Mouse (Mus musculus) midbrain, embryonic 10.5 days (tissue): ENCODE data around the gene Megf6. TPM values are rescaled to one million over a fixed set of nuclear protein-coding genes. Genes with fewer than 3 reads are reported as not detected.

ENCODE experiments used
- DNase-seq: peaks from one replicate; pipeline ENCODE4 v3.0.0-alpha.2; 2017; ENCODE audit warnings: low spot score
- H3K27ac ChIP-seq: fragments of 300-500 bp; sonication (generic); replicated peaks from 2 replicates; pipeline ENCODE4 v1.5.1; 2016; ENCODE audit warnings: mild to moderate bottlenecking
- H3K27me3 ChIP-seq: fragments of 300-500 bp; sonication (generic); 2 replicates; pipeline ENCODE4 v1.6.1; 2016; ENCODE audit warnings: low read depth, mild to moderate bottlenecking; ENCODE audit not compliant: poor library complexity, severe bottlenecking
- H3K36me3 ChIP-seq: fragments of 300-500 bp; sonication (generic); 2 replicates; pipeline ENCODE4 v1.6.1; 2016; ENCODE audit warnings: mild to moderate bottlenecking, moderate library complexity
- H3K4me1 ChIP-seq: fragments of 300-500 bp; sonication (generic); 2 replicates; pipeline ENCODE4 v1.6.1; 2016
- H3K4me3 ChIP-seq: fragments of 300-500 bp; sonication (generic); 2 replicates; pipeline ENCODE4 v1.5.1; 2016; ENCODE audit warnings: mild to moderate bottlenecking, moderate library complexity
- H3K9me3 ChIP-seq: fragments of 300-500 bp; sonication (generic); replicated peaks from 2 replicates; pipeline ENCODE4 v1.6.1; 2016; ENCODE audit warnings: mild to moderate bottlenecking
- WGBS: fragments of 180-500 bp; shearing (Covaris S2); methylation state at CpG from one replicate; pipeline ENCODE4 v1.1.7; 2016; 5-methylcytosine and 5-hydroxymethylcytosine counted together
- polyA plus RNA-seq: library from polyadenylated mRNA; unstranded; fragments of >200 nt; fragmentation: Nextera tagmentation; extraction: Ambion mirVana; gene quantifications from 2 replicates; pipeline ENCODE4 v1.2.1, GENCODE M21; 2016

The Megf6 gene
- polyA plus RNA-seq, 1 experiment from 2014 or later = 21.6 TPM

DNA sequence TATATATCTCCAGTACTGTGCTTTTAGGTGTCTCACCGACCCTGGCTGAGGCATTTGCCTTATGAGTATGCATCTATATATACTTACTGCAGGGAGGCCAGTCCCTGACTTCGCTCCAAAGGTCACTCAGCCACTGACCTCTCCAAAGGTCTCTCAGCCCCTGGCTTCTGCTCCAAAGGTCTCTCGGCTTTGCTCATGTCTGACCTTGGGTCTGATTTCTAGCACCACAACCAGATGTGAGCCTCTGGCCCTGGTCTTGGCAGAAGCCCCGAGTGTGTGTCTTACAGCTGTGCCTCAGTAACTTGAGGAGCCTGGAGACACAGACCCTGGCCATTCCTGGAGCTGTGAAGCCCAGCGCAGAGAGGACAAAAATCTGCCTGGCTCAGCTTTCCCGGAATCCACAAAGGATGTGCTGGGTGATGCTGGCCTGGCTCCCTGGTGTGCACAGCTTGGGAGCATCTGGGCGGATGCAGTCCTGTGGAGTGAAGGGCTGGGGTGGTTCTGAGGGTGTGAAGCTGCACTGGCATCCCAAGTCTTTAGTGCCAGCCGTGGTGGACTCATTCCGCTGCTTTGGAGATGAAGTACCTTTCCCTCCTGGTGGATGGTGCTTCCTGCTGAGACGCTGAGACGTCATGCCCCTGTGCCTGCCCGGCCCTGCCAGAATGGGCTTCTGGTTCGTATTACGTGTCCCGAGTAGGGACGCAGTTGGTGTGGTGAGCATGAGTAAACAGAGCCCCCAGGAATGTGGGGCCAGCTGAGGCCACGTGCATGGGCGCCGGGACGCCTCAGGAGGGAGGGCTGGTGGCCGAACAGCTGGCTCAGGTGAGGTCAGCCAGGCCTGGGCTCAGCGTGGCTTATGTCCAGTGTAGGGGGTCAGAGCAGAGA is 76.9 kb downstream of the Megf6 start:
- 0 out of 2 replicates have a peak overlapping the region, but pooled peaks have one; percentile 51 for H3K4me3 ChIP-seq
- H3K36me3 ChIP-seq = no peaks in the 10 kb centered on the region
- 39% methylated on average over 22 of the region's 22 CpGs for WGBS
- peak overlapping the region; percentile 64; the same call in 1 of the 2 replicates for H3K27ac ChIP-seq
- no peak for DNase-seq
- H3K27me3 ChIP-seq = peaks cover 21% of the 10 kb centered on the region; the same call in 1 of the 2 replicates
- H3K4me1 ChIP-seq = peaks cover 41% of the 10 kb centered on the region
- H3K9me3 ChIP-seq = no peaks in the 10 kb centered on the region

DNA sequence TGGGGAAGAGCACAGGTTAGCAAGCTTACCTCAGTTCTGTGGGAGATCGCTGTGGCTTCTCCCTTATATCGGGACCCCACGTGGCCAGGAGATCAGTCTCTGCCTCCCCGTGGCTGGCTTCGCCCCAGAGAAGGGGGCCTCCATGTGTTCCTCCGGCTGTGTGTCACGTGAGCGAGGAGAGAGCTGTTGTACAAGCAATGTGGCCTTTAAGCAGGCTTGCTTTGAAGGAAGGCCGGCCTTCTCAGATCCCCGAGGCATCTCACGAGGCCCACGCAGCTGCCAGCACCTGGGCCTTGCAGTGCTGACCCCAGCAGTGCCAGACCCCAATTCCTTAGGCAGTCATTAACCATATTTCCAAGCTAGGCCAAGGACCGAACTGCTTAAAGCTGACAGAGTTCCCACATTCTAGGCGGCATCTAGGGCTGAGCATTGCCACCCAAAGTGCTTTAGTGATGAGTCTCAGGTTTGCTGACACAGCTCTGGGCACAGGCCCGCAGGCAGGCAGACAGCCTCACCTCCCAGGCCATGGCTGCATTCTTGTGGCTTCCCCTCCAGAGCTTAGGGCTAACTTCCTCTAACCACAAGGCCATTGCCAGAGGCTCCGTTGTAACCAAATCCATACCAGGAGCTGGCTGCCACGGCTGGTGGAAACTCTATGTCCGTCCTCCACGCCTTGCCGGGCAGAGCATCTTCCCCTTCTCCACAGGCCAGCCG is 77.7 kb downstream of the Megf6 start:
- H3K4me3 ChIP-seq = no peak overlapping the region
- WGBS = 75% methylated on average over 21 of the region's 21 CpGs
- no peak for DNase-seq
- H3K36me3 ChIP-seq = no peaks in the 10 kb centered on the region
- peaks cover 21% of the 10 kb centered on the region; the same call in 1 of the 2 replicates for H3K27me3 ChIP-seq
- no peaks in the 10 kb centered on the region for H3K9me3 ChIP-seq
- peak overlapping the region; percentile 52; the same call in 1 of the 2 replicates for H3K27ac ChIP-seq
- peaks cover 41% of the 10 kb centered on the region for H3K4me1 ChIP-seq

DNA sequence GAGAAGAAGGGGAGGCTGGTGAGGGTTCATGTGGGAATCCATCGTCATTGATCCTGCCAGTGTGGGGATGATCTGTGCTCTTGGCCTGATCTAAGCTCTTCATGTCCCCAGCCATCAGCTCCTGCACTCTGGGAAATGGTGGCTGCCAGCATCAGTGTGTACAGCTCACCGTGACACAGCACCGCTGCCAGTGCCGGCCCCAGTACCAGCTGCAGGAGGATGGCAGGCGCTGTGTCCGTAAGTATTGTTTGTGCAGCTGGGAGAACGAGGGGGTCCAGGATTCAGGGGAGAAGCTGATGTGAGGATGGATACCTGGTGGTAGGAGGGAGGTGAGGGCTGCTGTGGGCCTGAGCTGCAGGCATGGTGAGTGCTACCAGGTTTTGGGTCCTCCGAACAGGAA is 78.8 kb downstream of the Megf6 start:
- no peak overlapping the region for H3K4me3 ChIP-seq
- H3K4me1 ChIP-seq = peaks cover 41% of the 10 kb centered on the region
- peaks cover under 1% of the 10 kb centered on the region; the same call in 1 of the 2 replicates for H3K36me3 ChIP-seq
- H3K27ac ChIP-seq = peak overlapping the region; percentile 52; the same call in 1 of the 2 replicates
- no peak for DNase-seq
- peaks cover 21% of the 10 kb centered on the region; the same call in 1 of the 2 replicates for H3K27me3 ChIP-seq
- 67% methylated on average over 8 of the region's 8 CpGs for WGBS
- no peaks in the 10 kb centered on the region for H3K9me3 ChIP-seq

DNA sequence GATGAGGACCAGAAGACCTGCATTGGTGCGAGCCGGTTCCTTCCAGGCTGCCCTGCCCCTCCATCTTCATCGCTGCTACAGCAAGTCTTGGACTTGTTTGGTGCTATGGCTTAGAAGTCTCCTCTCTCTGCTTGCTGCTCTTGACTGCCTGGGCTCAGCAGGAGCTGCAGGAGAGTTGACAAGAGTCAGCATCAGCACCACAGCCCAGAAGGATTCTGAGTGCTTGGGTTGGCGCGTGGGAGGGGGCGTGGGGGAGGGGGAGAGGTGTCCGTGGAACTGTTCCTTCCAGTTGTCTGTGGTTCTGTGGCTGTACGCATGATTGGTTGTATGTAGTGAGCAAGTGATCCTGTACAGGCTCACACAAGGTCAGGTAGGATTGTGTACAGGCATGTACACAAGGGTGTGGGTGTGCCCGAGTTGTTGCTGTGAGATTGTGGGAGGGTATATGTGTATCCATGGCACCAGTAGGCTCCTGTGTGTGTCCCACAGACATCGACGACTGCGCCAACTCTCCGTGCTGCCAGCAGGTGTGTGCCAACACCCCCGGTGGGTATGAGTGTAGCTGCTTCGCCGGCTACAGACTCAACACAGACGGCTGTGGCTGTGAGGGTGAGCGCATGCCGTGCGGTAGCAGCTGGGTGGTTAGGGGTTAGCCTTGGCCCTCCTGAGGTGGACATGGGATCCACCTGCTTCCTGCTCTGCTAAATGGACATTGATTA is 82.2 kb downstream of the Megf6 start:
- WGBS = 92% methylated on average over 20 of the region's 20 CpGs
- peaks cover 3% of the 10 kb centered on the region; the same call in 1 of the 2 replicates for H3K36me3 ChIP-seq

DNA sequence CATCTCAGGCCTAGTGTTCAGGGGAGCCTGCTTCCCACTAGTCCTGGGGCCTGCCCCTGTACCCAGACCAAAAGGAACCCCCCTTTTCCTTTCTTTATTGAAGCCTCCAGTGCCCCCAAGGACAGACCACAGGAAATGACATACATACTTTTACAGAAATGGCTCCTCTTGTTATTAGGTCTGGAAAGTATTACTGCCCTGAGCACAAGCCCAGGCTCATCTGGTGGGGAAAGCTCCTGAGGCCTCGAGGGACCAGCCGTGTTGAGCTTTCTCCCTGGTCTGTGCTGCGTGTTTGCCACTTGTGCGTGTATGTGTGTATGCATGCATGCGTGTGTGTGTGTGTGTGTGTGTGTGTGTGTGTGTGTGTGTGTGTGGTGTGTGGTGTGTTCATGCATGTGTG is 90.2 kb downstream of the Megf6 start:
- no peaks in the 10 kb centered on the region for H3K4me1 ChIP-seq
- peaks cover 32% of the 10 kb centered on the region for H3K36me3 ChIP-seq
- H3K9me3 ChIP-seq = peaks cover 7% of the 10 kb centered on the region; the same call in 1 of the 2 replicates
- no peak overlapping the region for H3K27ac ChIP-seq
- no peak for DNase-seq
- H3K27me3 ChIP-seq = no peaks in the 10 kb centered on the region
- H3K4me3 ChIP-seq = no peak overlapping the region
- WGBS = 90% methylated on average over 5 of the region's 5 CpGs

More for the DNA sequence above, 82.2 kb downstream of the Megf6 start:
- H3K4me3 ChIP-seq = no peak overlapping the region
- peaks cover 17% of the 10 kb centered on the region; the same call in 1 of the 2 replicates for H3K27me3 ChIP-seq
- DNase-seq = no peak
- no peaks in the 10 kb centered on the region for H3K9me3 ChIP-seq
- no peak overlapping the region for H3K27ac ChIP-seq
- peaks cover 22% of the 10 kb centered on the region for H3K4me1 ChIP-seq

DNA sequence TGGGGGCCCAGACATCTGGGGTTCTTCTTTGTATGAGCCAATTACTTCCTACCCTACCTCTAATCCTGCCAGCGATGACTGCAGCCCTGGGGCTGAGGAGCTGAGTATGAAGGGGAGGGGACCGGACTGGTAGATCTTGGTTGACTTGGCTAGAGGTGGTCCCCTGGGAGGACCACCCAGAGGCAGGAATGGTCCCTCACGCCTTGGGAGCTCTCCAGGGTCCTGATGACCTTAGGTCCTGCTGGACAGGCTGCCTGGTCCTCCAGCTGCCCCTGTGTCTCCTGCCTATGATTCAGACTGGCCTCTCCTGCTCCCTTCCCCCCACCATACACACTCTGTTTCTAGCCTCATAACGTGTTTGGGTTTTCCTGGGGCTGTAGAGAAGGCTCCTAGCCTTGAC is 91.5 kb downstream of the Megf6 start:
- no peak for DNase-seq
- no peaks in the 10 kb centered on the region for H3K4me1 ChIP-seq
- peaks cover 32% of the 10 kb centered on the region for H3K36me3 ChIP-seq
- no peak overlapping the region for H3K27ac ChIP-seq
- peaks cover 7% of the 10 kb centered on the region; the same call in 1 of the 2 replicates for H3K9me3 ChIP-seq
- no peaks in the 10 kb centered on the region for H3K27me3 ChIP-seq
- 57% methylated on average over 4 of the region's 4 CpGs for WGBS
- no peak overlapping the region for H3K4me3 ChIP-seq

DNA sequence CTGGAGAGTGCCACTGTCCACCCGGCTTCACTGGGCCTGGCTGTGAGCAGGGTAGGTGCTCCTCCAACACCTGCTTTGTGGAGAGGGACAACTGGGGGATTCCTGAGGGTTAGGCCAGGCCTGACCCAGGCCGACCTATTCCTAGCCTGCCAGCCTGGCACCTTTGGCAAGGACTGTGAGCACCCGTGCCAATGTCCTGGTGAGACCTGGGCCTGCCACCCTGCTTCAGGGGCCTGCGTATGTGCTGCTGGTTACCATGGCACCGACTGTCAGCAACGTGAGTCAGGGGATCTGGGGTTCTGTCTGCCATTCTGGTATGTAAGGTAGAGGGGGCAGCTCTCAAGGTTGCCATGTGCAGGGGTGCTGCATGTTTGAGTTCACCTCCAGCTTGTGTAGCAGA is 97.0 kb downstream of the Megf6 start:
- peaks cover 62% of the 10 kb centered on the region for H3K36me3 ChIP-seq
- no peak overlapping the region for H3K4me3 ChIP-seq
- no peaks in the 10 kb centered on the region for H3K4me1 ChIP-seq
- peaks cover 7% of the 10 kb centered on the region; the same call in 1 of the 2 replicates for H3K9me3 ChIP-seq
- 88% methylated on average over 6 of the region's 6 CpGs for WGBS
- no peak overlapping the region; the same call in 1 of the 2 replicates for H3K27ac ChIP-seq
- DNase-seq = no peak
- H3K27me3 ChIP-seq = no peaks in the 10 kb centered on the region

DNA sequence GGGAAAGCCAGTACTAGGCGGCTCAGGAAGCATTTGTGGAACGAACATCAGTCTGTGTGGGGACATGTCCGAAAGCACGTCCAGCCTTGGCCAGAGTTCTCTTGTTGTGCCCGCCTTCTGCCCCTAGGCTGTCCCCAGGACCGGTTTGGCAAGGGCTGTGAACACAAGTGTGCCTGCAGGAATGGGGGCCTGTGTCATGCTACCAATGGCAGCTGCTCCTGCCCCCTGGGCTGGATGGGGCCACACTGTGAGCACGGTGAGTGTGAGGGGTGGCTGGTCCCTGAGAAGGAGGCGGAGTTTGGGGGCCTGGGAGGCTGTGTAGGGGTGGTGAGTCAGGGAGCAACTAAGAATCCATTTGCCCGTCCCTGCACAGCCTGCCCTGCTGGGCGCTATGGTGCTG is 99.0 kb downstream of the Megf6 start:
- DNase-seq = no peak
- Histone ChIP-seq H3K4me1 (no peaks in the 10 kb centered on the region), H3K4me3 (no peak overlapping the region), H3K27me3 (no peaks in the 10 kb centered on the region), H3K36me3 (peaks cover 51% of the 10 kb centered on the region), H3K9me3 (no peaks in the 10 kb centered on the region), H3K27ac (no peak overlapping the region; the same call in 1 of the 2 replicates)
- WGBS = 61% methylated on average over 10 of the region's 10 CpGs

DNA sequence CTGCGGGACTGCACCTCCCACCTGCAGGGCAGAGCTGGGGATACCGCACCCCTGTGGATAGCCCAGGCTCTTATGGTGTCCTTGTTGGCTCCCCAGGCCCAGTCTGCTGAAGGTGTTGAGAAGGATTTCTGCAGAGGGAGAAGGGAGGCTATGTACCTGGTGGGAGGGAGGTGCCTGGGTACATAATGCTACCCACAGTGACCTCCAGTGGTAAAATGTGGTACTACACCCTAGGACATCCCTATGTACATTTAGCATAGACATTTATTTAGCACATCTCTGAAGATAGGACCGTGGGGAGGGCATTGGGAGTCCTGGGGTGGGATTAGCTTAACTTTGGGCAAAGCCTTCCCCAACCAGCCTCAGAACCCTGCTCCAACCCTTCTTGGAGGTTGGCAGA is 102.5 kb downstream of the Megf6 start:
- Histone ChIP-seq H3K27me3 (no peaks in the 10 kb centered on the region), H3K36me3 (peaks cover 45% of the 10 kb centered on the region), H3K9me3 (no peaks in the 10 kb centered on the region), H3K4me3 (no peak overlapping the region), H3K4me1 (no peaks in the 10 kb centered on the region), H3K27ac (no peak overlapping the region)
- peak; percentile 27 for DNase-seq
- 55% methylated on average over 3 of the region's 3 CpGs for WGBS

DNA sequence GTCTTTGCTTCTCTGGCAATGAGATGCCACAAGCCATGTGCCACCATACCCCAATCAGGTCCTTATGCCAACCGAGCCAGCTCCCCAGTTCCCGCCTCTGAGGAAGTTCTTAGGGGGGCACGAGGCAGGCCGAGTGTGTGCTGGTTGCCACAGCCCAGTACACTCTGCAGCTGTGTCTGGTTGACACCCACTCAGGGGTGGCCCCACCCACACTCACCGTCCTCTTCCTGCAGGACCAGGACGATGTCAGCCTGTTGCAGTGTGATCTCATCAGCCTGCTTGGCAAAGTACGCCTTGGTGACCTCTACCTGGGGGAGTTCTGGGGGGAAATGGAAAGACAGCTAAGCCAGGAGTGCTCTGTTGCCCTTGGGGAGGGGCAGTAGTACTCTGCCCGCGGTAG is 109.0 kb downstream of the Megf6 start:
- Histone ChIP-seq H3K27ac (no peak overlapping the region), H3K4me1 (no peaks in the 10 kb centered on the region), H3K36me3 (peaks cover 12% of the 10 kb centered on the region), H3K27me3 (no peaks in the 10 kb centered on the region), H3K9me3 (no peaks in the 10 kb centered on the region), H3K4me3 (no peak overlapping the region)
- DNase-seq = no peak
- 86% methylated on average over 9 of the region's 9 CpGs for WGBS

DNA sequence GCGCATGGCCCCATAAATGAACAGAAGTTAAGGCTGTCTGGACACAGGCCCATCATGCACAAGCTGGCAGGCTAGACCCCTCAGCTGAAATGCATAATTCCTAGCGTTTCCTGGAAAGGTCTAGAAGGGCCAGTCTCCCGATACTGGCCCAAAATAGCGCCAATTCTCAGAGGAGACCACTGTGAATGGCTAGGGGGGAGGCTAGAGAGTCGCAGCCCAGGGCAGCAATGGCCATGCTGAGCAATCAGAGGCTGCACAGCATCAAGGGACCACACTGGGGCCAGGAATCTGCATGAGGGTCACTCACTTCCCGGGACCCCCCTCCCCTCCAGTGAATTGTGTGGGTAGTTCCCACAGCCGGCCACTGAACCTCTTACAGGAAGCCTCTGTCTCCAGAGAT is 113.1 kb downstream of the Megf6 start:
- WGBS = 80% methylated on average over 7 of the region's 7 CpGs

DNA sequence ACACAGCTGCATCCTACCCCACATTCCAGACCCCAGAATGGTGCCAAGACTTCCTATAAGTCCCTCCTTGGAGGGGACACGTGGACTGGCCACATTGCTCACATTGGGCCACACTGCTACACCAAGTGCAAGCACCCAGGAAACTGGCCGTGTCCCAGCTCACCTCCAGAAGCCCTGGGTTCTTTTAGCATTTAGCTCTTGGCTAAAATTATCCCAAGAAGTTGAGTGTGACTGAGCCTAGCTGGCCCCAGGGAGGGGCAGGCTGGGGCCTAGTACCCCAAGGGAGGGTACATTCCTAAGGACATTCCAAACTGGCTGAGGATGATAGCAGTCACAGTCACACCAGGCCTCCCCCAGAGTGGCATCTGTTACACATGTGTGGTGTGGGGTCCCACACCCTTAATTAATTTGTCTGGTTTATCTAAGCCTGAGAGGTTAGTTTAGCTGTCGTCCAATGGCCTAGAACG is 123.2 kb downstream of the Megf6 start:
- Histone ChIP-seq H3K36me3 (no peaks in the 10 kb centered on the region), H3K4me1 (peaks cover 21% of the 10 kb centered on the region), H3K4me3 (no peak overlapping the region), H3K9me3 (no peaks in the 10 kb centered on the region), H3K27me3 (peaks cover 27% of the 10 kb centered on the region), H3K27ac (no peak overlapping the region)
- 51% methylated on average over 4 of the region's 4 CpGs for WGBS
- no peak for DNase-seq

More for the DNA sequence above, 113.1 kb downstream of the Megf6 start:
- H3K4me1 ChIP-seq = 0 out of 2 replicates have a peak, but pooled peaks cover 5% of the 10 kb centered on the region
- no peak overlapping the region for H3K4me3 ChIP-seq
- H3K27ac ChIP-seq = no peak overlapping the region
- H3K9me3 ChIP-seq = no peaks in the 10 kb centered on the region
- no peaks in the 10 kb centered on the region for H3K36me3 ChIP-seq
- DNase-seq = no peak
- H3K27me3 ChIP-seq = no peaks in the 10 kb centered on the region; the same call in 1 of the 2 replicates
